Mouse (Mus musculus) brain, embryonic 14.5 days (tissue): ENCODE results near the gene Spc24. TPM values are rescaled to one million over a fixed set of nuclear protein-coding genes. Genes with fewer than 3 reads are reported as not detected.

Source experiments
- DNase-seq: peaks from one replicate; pipeline ENCODE4 v3.0.0-alpha.2; 2011; ENCODE audit warnings: low read depth
- CTCF ChIP-seq: fragments of 200-500 bp; IDR thresholded peaks from 2 replicates; pipeline ENCODE4 v1.5.1; 2012; ENCODE audit warnings: inconsistent platforms, mild to moderate bottlenecking, moderate library complexity, borderline replicate concordance; ENCODE audit not compliant: insufficient read depth, insufficient read length; ENCODE audit errors: extremely low read depth
- POLR2A ChIP-seq: fragments of 200-500 bp; IDR thresholded peaks from 2 replicates; pipeline ENCODE4 v1.6.1; 2012; ENCODE audit warnings: mild to moderate bottlenecking, inconsistent platforms, borderline replicate concordance; ENCODE audit not compliant: poor library complexity, insufficient read depth, insufficient read length, severe bottlenecking; ENCODE audit errors: extremely low read depth
- polyA plus RNA-seq: library from polyadenylated mRNA; depleted of rRNA; stranded (reverse); fragments of >200 nt; gene quantifications from 2 replicates; pipeline ENCODE4 v1.2.3, GENCODE M21; 2012

The Spc24 gene
- polyA plus RNA-seq, 1 experiment, result 19.6 TPM

- no peak for DNase-seq
- TF ChIP-seq POLR2A (no peak), CTCF (no peak)
These were observed 25.0 kb downstream of the Spc24 start for GRCm38 (mm10) chr9:21735126-21735525.

GRCm38 (mm10) chr9:21733989-21734388 is 26.1 kb downstream of the Spc24 start:
- DNase-seq, result no peak
- no peak for TF ChIP-seq POLR2A
- TF ChIP-seq CTCF, result no peak

GRCm38 (mm10) chr9:21733446-21733845 is 26.7 kb downstream of the Spc24 start:
- DNase-seq, result peak; percentile 20

GRCm38 (mm10) chr9:21732288-21732687 is 27.8 kb downstream of the Spc24 start:
- no peak for TF ChIP-seq CTCF
- no peak for TF ChIP-seq POLR2A
- DNase-seq, result no peak

More at GRCm38 (mm10) chr9:21733446-21733845, 26.7 kb downstream of the Spc24 start:
- no peak for TF ChIP-seq POLR2A
- TF ChIP-seq CTCF, result no peak

GRCm38 (mm10) chr9:21729264-21729663 is 30.8 kb downstream of the Spc24 start:
- no peak for TF ChIP-seq POLR2A
- no peak for TF ChIP-seq CTCF
- DNase-seq, result no peak

GRCm38 (mm10) chr9:21728261-21728832 is 31.8 kb downstream of the Spc24 start:
- TF ChIP-seq CTCF (no peak), POLR2A (no peak)

GRCm38 (mm10) chr9:21726218-21726975 is 33.7 kb downstream of the Spc24 start:
- TF ChIP-seq CTCF, result no peak
- TF ChIP-seq POLR2A, result no peak
- peak; percentile 36 for DNase-seq

More at GRCm38 (mm10) chr9:21728261-21728832, 31.8 kb downstream of the Spc24 start:
- no peak for DNase-seq

- TF ChIP-seq CTCF (no peak), POLR2A (no peak)
- no peak for DNase-seq
These were observed 34.6 kb downstream of the Spc24 start for GRCm38 (mm10) chr9:21725224-21726121.

- TF ChIP-seq CTCF (no peak), POLR2A (0 out of 2 replicates have a peak, but pooled peaks have one; percentile 1)
- DNase-seq, result peak; percentile 98
These were observed 36.0 kb downstream of the Spc24 start for GRCm38 (mm10) chr9:21724147-21724536.

GRCm38 (mm10) chr9:21723377-21724146 is 36.5 kb downstream of the Spc24 start, which contains the start of gene Ldlr:
Gene Ldlr (plus strand): TSS chr9:21723483.
- no peak for TF ChIP-seq CTCF
- peak; percentile 12; the same call in 1 of the 2 replicates for TF ChIP-seq POLR2A
- DNase-seq, result peak; percentile 96
